Mouse (Mus musculus) hematopoietic stem cell, adult 5-6 weeks (primary cell): ENCODE results near the gene Prl8a8. TPM values are rescaled to one million over a fixed set of nuclear protein-coding genes. Genes with fewer than 3 reads are reported as not detected.

ENCODE experiments used
- ATAC-seq, 2 experiments: fragments of 125-278 bp in 1 of 2; replicated peaks in 1 of 2; 2 replicates each; pipeline ENCODE4 v1.8.0; 2016 to 2017; ENCODE audit warnings: inconsistent platforms in 2 of 2, mild to moderate bottlenecking in 2 of 2, moderate number of reproducible peaks in 2 of 2, low read depth in 1 of 2, moderate TSS enrichment in 1 of 2; ENCODE audit not compliant: low FRiP score in 2 of 2, poor library complexity in 2 of 2, severe bottlenecking in 2 of 2, insufficient read depth in 1 of 2, low TSS enrichment in 1 of 2
- total RNA-seq: library from RNA; stranded (forward); fragments of 172-1452, 232-1000 nt; gene quantifications from 2 replicates; pipeline ENCODE4 v1.2.3, GENCODE M21; 2017

Prl8a8 gene
- not detected in 2 replicates for total RNA-seq

- no peak for ATAC-seq
Observed at GRCm38 (mm10) chr13:27513117-27513516, at the start of gene Prl8a8. Gene Prl8a8, minus strand, starts transcription at chr13:27513217.

GRCm38 (mm10) chr13:27553336-27553735, 40.3 kb upstream of the Prl8a8 start:
- no peak for ATAC-seq

DNA sequence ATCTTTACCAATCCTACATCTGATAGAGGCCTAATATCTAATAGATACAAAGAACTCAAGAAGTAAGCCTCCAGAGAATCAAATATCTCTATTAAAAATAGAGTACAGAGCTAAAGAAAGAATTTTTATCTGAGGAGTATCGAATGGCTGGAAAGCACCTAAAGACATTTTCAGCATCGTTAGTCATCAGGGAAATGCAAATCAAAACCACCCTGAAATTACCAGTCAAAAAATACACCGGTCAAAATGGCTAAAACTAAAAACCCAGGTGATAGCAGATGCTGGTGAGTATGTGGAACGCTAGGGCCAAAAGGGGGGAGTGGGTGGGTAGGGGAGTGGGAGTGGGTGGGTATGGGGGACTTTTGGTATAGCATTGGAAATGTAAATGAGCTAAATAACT, 10.1 kb upstream of the Prl8a8 start:
- ATAC-seq = no peak

DNA sequence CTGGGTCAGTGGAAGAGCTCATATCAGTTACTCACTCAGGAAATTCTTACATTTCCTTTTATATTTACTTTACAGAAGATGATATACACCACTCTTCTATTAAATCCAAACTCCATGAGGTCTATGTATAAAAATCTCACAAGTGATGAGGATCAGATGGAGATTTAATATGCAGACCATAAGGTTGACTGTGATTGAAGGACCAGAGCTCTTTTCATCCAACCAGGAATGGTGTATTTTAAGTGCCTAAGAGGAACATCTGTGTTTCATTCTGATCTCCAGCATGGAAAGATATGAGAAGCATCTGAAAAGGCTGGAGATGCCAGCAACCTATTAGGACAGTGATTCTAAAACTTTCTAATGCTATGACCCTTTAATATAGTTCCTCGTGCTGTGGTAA, 5.4 kb downstream of the Prl8a8 start:
- ATAC-seq = no peak

Other genes with a start within 250 kb of the Prl8a8 start
- not detected in 2 replicates for gene Prl6a1, start 200.6 kb downstream of the Prl8a8 start, total RNA-seq
- not detected in 2 replicates for gene Prl8a2, start 167.5 kb downstream of the Prl8a8 start, total RNA-seq
- not detected in 2 replicates for gene Prl2b1, start 122.4 kb downstream of the Prl8a8 start, total RNA-seq
- not detected in 2 replicates for gene Prl8a6, start 74.5 kb downstream of the Prl8a8 start, total RNA-seq
- not detected in 2 replicates for gene Prl8a9, start 51.4 kb upstream of the Prl8a8 start, total RNA-seq
- gene Prl8a1, start 69.0 kb upstream of the Prl8a8 start, total RNA-seq = not detected in 2 replicates
- gene Prl7b1, start 97.4 kb upstream of the Prl8a8 start, total RNA-seq = not detected in 2 replicates
- not detected in 2 replicates for gene Prl7a1, start 129.3 kb upstream of the Prl8a8 start, total RNA-seq
- gene Prl7a2, start 154.8 kb upstream of the Prl8a8 start, total RNA-seq = not detected in 2 replicates
- not detected in 2 replicates for gene Prl7d1, start 203.5 kb upstream of the Prl8a8 start, total RNA-seq